12 mouse cellular contexts compared by ENCODE assay signal in genomic region chr5:120844713-120845112, GRCm38 (mm10). TPM values are rescaled to one million over a fixed set of nuclear protein-coding genes. Genes with fewer than 3 reads are reported as not detected.
DNase-seq lines count a peak whose midpoint lies in the region; ATAC-seq lines count a peak whose summit lies in the region.
"Had no signal": no experiment of that assay in that cellular context is flagged by ENCODE, and none has a peak within 500 bp of the region (broad histone marks: within the 10 kb centered on the region; RNA-seq: fewer than 3 reads in every experiment).

No protein-coding gene starts in this region.

- H3K9me3 ChIP-seq in limb, embryonic 13.5 days, result no peaks in the 10 kb centered on the region
- no peaks in the 10 kb centered on the region for H3K9me3 ChIP-seq in limb, embryonic 10.5 days (replicated peaks)

- no peak overlapping the region for H3K9ac ChIP-seq in limb, embryonic 13.5 days

- 0 out of 2 replicates have a peak, but pooled peaks cover 10% of the 10 kb centered on the region for H3K4me1 ChIP-seq in limb, embryonic 13.5 days
- H3K4me1 ChIP-seq in limb, embryonic 10.5 days, result no peaks in the 10 kb centered on the region

- WGBS in limb, embryonic 13.5 days, result 76% methylated on average over 3 of the region's 3 CpGs
- 83% methylated on average over 3 of the region's 3 CpGs for WGBS in limb, embryonic 10.5 days

- H3K4me2 ChIP-seq in limb, embryonic 13.5 days (replicated peaks), result no peak overlapping the region

- ATAC-seq in limb, embryonic 13.5 days (ENCODE audit: low FRiP score, low read depth), result peak; percentile 64; the same call in 1 of the 2 replicates

- H3K27ac ChIP-seq in limb, embryonic 13.5 days, result no peak overlapping the region
- no peak overlapping the region for H3K27ac ChIP-seq in limb, embryonic 10.5 days

- no peaks in the 10 kb centered on the region for H3K36me3 ChIP-seq in limb, embryonic 13.5 days
- no peaks in the 10 kb centered on the region for H3K36me3 ChIP-seq in limb, embryonic 10.5 days

- no peak overlapping the region for H3K4me3 ChIP-seq in limb, embryonic 13.5 days
- H3K4me3 ChIP-seq in limb, embryonic 10.5 days, result no peak overlapping the region

- intact Hi-C loops in gastrocnemius, postnatal 14 days (cut with DNase I; ENCODE audit: low total_unique reads), result no loop called here

- no peaks in the 10 kb centered on the region for H3K27me3 ChIP-seq in limb, embryonic 13.5 days
- no peaks in the 10 kb centered on the region for H3K27me3 ChIP-seq in limb, embryonic 10.5 days (ENCODE audit: low read depth, poor library complexity, severe bottlenecking)

- peak; percentile 63 to 68 for DNase-seq in cerebellum, postnatal 14 days
- DNase-seq in cerebellum, adult 11 months, result no peak
- DNase-seq in limb, embryonic 10.5 days (ENCODE audit: low spot score), result no peak
- peak; percentile 36 for DNase-seq in brain, adult 2 months (ENCODE audit: low read depth, low spot score)
- DNase-seq in lung, postnatal 14 days, result peak; percentile 13
- DNase-seq in gastrocnemius, postnatal 14 days, result no peak
- DNase-seq in layer of hippocampus, postnatal 36 days, result no peak
- DNase-seq: gastrocnemius, postnatal 36 days; spleen, adult 18-20 months had no signal

RNA-seq across cellular contexts. Expression of gene Oas1f, which starts 2.5 kb away (rescaled TPM):
- polyA plus RNA-seq in limb, embryonic 13.5 days (2015; fragmentation: Nextera tagmentation; extraction: Ambion mirVana), result not detected in 2 replicates
- polyA plus RNA-seq in limb, embryonic 10.5 days (2016; fragmentation: Nextera tagmentation; extraction: Ambion mirVana), result not detected in 2 replicates
- total RNA-seq in gastrocnemius, postnatal 14 days (2021), result not detected
- not detected for total RNA-seq in layer of hippocampus, postnatal 36 days (2021)
- total RNA-seq: gastrocnemius, postnatal 36 days; layer of hippocampus, postnatal 10 days; monocyte, adult 5-6 weeks had no signal

RNA-seq across cellular contexts. Expression of gene Oas1h, which starts 16.5 kb away (rescaled TPM):
- not detected in 2 replicates for polyA plus RNA-seq in limb, embryonic 13.5 days (2015; fragmentation: Nextera tagmentation; extraction: Ambion mirVana)
- not detected in 2 replicates for polyA plus RNA-seq in limb, embryonic 10.5 days (2016; fragmentation: Nextera tagmentation; extraction: Ambion mirVana)
- not detected for total RNA-seq in gastrocnemius, postnatal 14 days (2021)
- not detected for total RNA-seq in layer of hippocampus, postnatal 36 days (2021)
- total RNA-seq: gastrocnemius, postnatal 36 days; layer of hippocampus, postnatal 10 days; monocyte, adult 5-6 weeks had no signal

RNA-seq across cellular contexts. Expression of gene Oas1c, which starts 32.4 kb away (rescaled TPM):
- 0.24 and 0.37 TPM in 2 replicates for polyA plus RNA-seq in limb, embryonic 13.5 days (2015; fragmentation: Nextera tagmentation; extraction: Ambion mirVana)
- polyA plus RNA-seq in limb, embryonic 10.5 days (2016; fragmentation: Nextera tagmentation; extraction: Ambion mirVana), result 0.23 and 0.43 TPM in 2 replicates
- total RNA-seq in gastrocnemius, postnatal 14 days (2021), result under 1 TPM; 0.35 to 0.38 TPM
- under 1 TPM in 1 of 2 experiments, not detected in 1; 0.27 TPM for total RNA-seq in layer of hippocampus, postnatal 36 days (2021)

RNA-seq across cellular contexts. Expression of gene Oas1g, which starts 42.7 kb away (rescaled TPM):
- 0.22 TPM in 1 of 2 replicates, not detected in the other for polyA plus RNA-seq in limb, embryonic 13.5 days (2015; fragmentation: Nextera tagmentation; extraction: Ambion mirVana)
- polyA plus RNA-seq in limb, embryonic 10.5 days (2016; fragmentation: Nextera tagmentation; extraction: Ambion mirVana), result 0.19 TPM in 1 of 2 replicates, not detected in the other
- under 1 TPM in 1 of 2 experiments, not detected in 1; 0.16 TPM for total RNA-seq in gastrocnemius, postnatal 14 days (2021)
- not detected for total RNA-seq in layer of hippocampus, postnatal 36 days (2021)
- total RNA-seq: layer of hippocampus, postnatal 10 days had no signal

RNA-seq across cellular contexts. Expression of gene Oas1e, which starts 49.4 kb away (rescaled TPM):
- not detected in 2 replicates for polyA plus RNA-seq in limb, embryonic 13.5 days (2015; fragmentation: Nextera tagmentation; extraction: Ambion mirVana)
- polyA plus RNA-seq in limb, embryonic 10.5 days (2016; fragmentation: Nextera tagmentation; extraction: Ambion mirVana), result not detected in 2 replicates
- total RNA-seq in gastrocnemius, postnatal 14 days (2021), result not detected
- not detected for total RNA-seq in layer of hippocampus, postnatal 36 days (2021)
- total RNA-seq: gastrocnemius, postnatal 36 days; layer of hippocampus, postnatal 10 days; monocyte, adult 5-6 weeks had no signal

Comparison
In these comparisons a context has a peak if more than half of its experiments do, and no peak if none do; other contexts are left out.
1. DNase-seq: peak in cerebellum, postnatal 14 days (2 of 2), brain, adult 2 months (single experiment) and lung, postnatal 14 days (single experiment); none in cerebellum, adult 11 months (single experiment), limb, embryonic 10.5 days (single experiment), gastrocnemius, postnatal 14 days (single experiment) and layer of hippocampus, postnatal 36 days (0 of 2).